Mouse (Mus musculus): ENCODE measurements around the gene Ildr2. TPM values are rescaled to one million over a fixed set of nuclear protein-coding genes. Genes with fewer than 3 reads are reported as not detected.

Ildr2 gene
- polyA plus RNA-seq, 1 experiment, result 1.9 TPM

- TF ChIP-seq TCF12 (IDR thresholded peaks at IDR 0.05; ENCODE audit: insufficient read depth, poor library complexity, severe bottlenecking) (no peak), MAX (IDR thresholded peaks at IDR 0.05; ENCODE audit: low read depth) (no peak), E2F4 (IDR thresholded peaks at IDR 0.05; ENCODE audit: insufficient read depth) (no peak)
- Histone ChIP-seq H3K4me3 (no peak overlapping the region), H3ac (ENCODE audit: control insufficient read depth, insufficient read length) (no peak overlapping the region), H3K27me3 (ENCODE audit: control insufficient read depth, insufficient read depth, insufficient read length) (no peaks in the 10 kb centered on the region), H3K79me2 (ENCODE audit: control insufficient read depth, insufficient read depth) (no peaks in the 10 kb centered on the region), H3K36me3 (ENCODE audit: control insufficient read depth, insufficient read depth) (no peaks in the 10 kb centered on the region), H3K4me2 (ENCODE audit: low read depth) (no peak overlapping the region)
Measured at GRCm38 (mm10) chr1:166296371-166296770, 42.4 kb downstream of the Ildr2 start.

DNA sequence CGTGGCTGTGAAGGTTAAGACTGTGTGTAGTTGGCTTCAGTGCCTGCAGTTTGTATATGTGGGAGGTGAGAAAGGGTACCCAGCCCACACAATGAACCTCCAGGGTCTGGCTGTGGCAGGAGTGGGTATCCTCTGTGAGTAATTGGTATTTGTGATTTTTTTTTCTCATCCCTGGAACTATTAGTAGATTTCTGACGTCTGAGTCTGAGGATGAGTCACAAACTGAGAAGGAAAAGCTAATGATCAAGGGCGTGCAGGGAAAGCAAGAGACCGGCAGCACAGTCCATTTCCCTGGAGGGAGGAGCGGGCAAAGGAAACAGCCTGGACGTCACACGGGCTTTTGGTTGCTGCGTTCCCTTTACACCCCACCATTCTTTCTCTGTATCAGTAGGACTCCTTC is 43.0 kb downstream of the Ildr2 start:
- H3K27me3 ChIP-seq (ENCODE audit: control insufficient read depth, insufficient read depth, insufficient read length), result no peaks in the 10 kb centered on the region
- no peak overlapping the region for H3K4me3 ChIP-seq
- H3K36me3 ChIP-seq (ENCODE audit: control insufficient read depth, insufficient read depth), result no peaks in the 10 kb centered on the region
- H3K4me2 ChIP-seq (ENCODE audit: low read depth), result peak overlapping the region; percentile 52
- no peak overlapping the region for H3ac ChIP-seq (ENCODE audit: control insufficient read depth, insufficient read length)
- no peak for TF ChIP-seq USF1 (IDR thresholded peaks at IDR 0.05; ENCODE audit: low read depth)
- no peak for TF ChIP-seq CEBPB (IDR thresholded peaks at IDR 0.05; ENCODE audit: insufficient read depth, poor library complexity, severe bottlenecking)
- TF ChIP-seq MYOD1 (IDR thresholded peaks at IDR 0.05; ENCODE audit: control insufficient read depth in 1 of 3, insufficient read length in 2 of 3, low read depth in 2 of 3), result no peak
- TF ChIP-seq TCF12 (IDR thresholded peaks at IDR 0.05; ENCODE audit: insufficient read depth, poor library complexity, severe bottlenecking), result no peak
- TF ChIP-seq POLR2A (IDR thresholded peaks at IDR 0.05; ENCODE audit: insufficient read length, low read depth), result no peak
- no peak for TF ChIP-seq MYOG (IDR thresholded peaks at IDR 0.05; ENCODE audit: control insufficient read depth in 1 of 3, insufficient read depth in 1 of 3, insufficient read length in 2 of 3, low read depth in 2 of 3)
- H3K79me2 ChIP-seq (ENCODE audit: control insufficient read depth, insufficient read depth), result no peaks in the 10 kb centered on the region

GRCm38 (mm10) chr1:166297499-166298111 is 43.7 kb downstream of the Ildr2 start:
- Histone ChIP-seq H3K4me3 (no peak overlapping the region), H3K27me3 (ENCODE audit: control insufficient read depth, insufficient read depth, insufficient read length) (no peaks in the 10 kb centered on the region), H3K4me2 (ENCODE audit: low read depth) (peak overlapping the region; percentile 52), H3K79me2 (ENCODE audit: control insufficient read depth, insufficient read depth) (no peaks in the 10 kb centered on the region), H3K36me3 (ENCODE audit: control insufficient read depth, insufficient read depth) (no peaks in the 10 kb centered on the region), H3ac (ENCODE audit: control insufficient read depth, insufficient read length) (no peak overlapping the region)
- TF ChIP-seq USF1 (IDR thresholded peaks at IDR 0.05; ENCODE audit: low read depth), result no peak
- peak in 1 of 3 experiments; percentile 18 for TF ChIP-seq MYOD1 (IDR thresholded peaks at IDR 0.05; ENCODE audit: control insufficient read depth in 1 of 3, insufficient read length in 2 of 3, low read depth in 2 of 3)
- TF ChIP-seq POLR2A (IDR thresholded peaks at IDR 0.05; ENCODE audit: insufficient read length, low read depth), result no peak
- TF ChIP-seq SRF (IDR thresholded peaks at IDR 0.05; ENCODE audit: control insufficient read depth, insufficient read length, low read depth), result no peak
- peak in 1 of 3 experiments; percentile 20 for TF ChIP-seq MYOG (IDR thresholded peaks at IDR 0.05; ENCODE audit: control insufficient read depth in 1 of 3, insufficient read depth in 1 of 3, insufficient read length in 2 of 3, low read depth in 2 of 3)

DNA sequence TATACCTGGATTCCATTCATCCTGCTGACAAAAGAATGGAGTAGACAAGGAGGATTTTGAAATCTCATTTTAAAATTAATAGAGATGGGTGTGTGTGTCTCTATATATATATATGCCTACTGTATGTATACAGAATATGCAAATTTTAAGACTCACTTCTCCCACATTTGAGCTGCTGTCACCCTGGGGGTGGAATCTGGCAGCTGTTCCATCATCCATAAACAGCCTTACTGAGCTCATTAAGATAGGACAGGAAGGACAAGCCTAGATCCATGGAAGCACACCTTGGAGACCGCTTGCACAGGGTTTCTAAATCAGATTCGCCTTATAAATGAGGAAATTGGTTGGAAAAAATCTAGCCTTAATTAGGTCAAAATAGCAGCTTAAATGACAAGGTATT is 44.9 kb downstream of the Ildr2 start:
- H3K36me3 ChIP-seq (ENCODE audit: control insufficient read depth, insufficient read depth), result no peaks in the 10 kb centered on the region
- no peaks in the 10 kb centered on the region for H3K27me3 ChIP-seq (ENCODE audit: control insufficient read depth, insufficient read depth, insufficient read length)
- TF ChIP-seq REST (IDR thresholded peaks at IDR 0.05; ENCODE audit: insufficient read depth, insufficient read length) (no peak), MAX (IDR thresholded peaks at IDR 0.05; ENCODE audit: low read depth) (no peak), USF1 (IDR thresholded peaks at IDR 0.05; ENCODE audit: low read depth) (no peak), MYOD1 (IDR thresholded peaks at IDR 0.05; ENCODE audit: control insufficient read depth in 1 of 3, insufficient read length in 2 of 3, low read depth in 2 of 3) (no peak), TCF12 (IDR thresholded peaks at IDR 0.05; ENCODE audit: insufficient read depth, poor library complexity, severe bottlenecking) (no peak)
- no peak overlapping the region for H3ac ChIP-seq (ENCODE audit: control insufficient read depth, insufficient read length)
- H3K4me2 ChIP-seq (ENCODE audit: low read depth), result no peak overlapping the region
- H3K79me2 ChIP-seq (ENCODE audit: control insufficient read depth, insufficient read depth), result no peaks in the 10 kb centered on the region
- no peak overlapping the region for H3K4me3 ChIP-seq

- Histone ChIP-seq H3K79me2 (ENCODE audit: control insufficient read depth, insufficient read depth) (no peaks in the 10 kb centered on the region), H3K4me2 (ENCODE audit: low read depth) (no peak overlapping the region), H3ac (ENCODE audit: control insufficient read depth, insufficient read length) (no peak overlapping the region), H3K27me3 (ENCODE audit: control insufficient read depth, insufficient read depth, insufficient read length) (no peaks in the 10 kb centered on the region), H3K4me3 (no peak overlapping the region), H3K36me3 (ENCODE audit: control insufficient read depth, insufficient read depth) (no peaks in the 10 kb centered on the region)
- no peak for TF ChIP-seq REST (IDR thresholded peaks at IDR 0.05; ENCODE audit: insufficient read depth, insufficient read length)
- no peak for TF ChIP-seq MYOG (IDR thresholded peaks at IDR 0.05; ENCODE audit: control insufficient read depth in 1 of 3, insufficient read depth in 1 of 3, insufficient read length in 2 of 3, low read depth in 2 of 3)
- no peak for TF ChIP-seq E2F4 (IDR thresholded peaks at IDR 0.05; ENCODE audit: insufficient read depth)
Measured at GRCm38 (mm10) chr1:166299821-166300220, 45.9 kb downstream of the Ildr2 start.

DNA sequence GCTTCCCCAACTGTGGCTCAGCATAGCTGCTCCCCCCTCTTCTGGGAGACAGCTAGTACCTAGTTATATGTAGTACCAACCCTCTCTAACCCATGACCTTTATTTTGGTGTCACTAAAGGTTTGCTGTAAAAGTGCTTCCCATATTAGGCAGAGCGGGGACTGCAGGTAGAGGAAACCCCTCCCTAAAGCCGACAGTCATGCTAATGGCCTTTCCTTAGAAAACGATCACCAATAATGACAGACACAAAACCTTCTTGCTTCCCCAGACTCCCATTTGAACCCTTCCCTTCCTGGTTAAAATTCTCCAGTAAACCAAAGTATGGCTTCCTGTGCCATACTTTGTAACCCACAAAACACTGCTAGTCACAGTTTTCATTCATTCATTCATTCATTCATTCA is 46.6 kb downstream of the Ildr2 start:
- no peaks in the 10 kb centered on the region for H3K27me3 ChIP-seq (ENCODE audit: control insufficient read depth, insufficient read depth, insufficient read length)
- H3ac ChIP-seq (ENCODE audit: control insufficient read depth, insufficient read length), result no peak overlapping the region
- H3K4me3 ChIP-seq, result no peak overlapping the region
- H3K4me2 ChIP-seq (ENCODE audit: low read depth), result no peak overlapping the region
- no peak for TF ChIP-seq POLR2A (IDR thresholded peaks at IDR 0.05; ENCODE audit: insufficient read length, low read depth)
- TF ChIP-seq MYOD1 (IDR thresholded peaks at IDR 0.05; ENCODE audit: control insufficient read depth in 1 of 3, insufficient read length in 2 of 3, low read depth in 2 of 3), result no peak
- no peak for TF ChIP-seq POLR2AphosphoS2 (IDR thresholded peaks at IDR 0.05; ENCODE audit: insufficient read length, low read depth)
- TF ChIP-seq USF1 (IDR thresholded peaks at IDR 0.05; ENCODE audit: low read depth), result no peak
- TF ChIP-seq MYOG (IDR thresholded peaks at IDR 0.05; ENCODE audit: control insufficient read depth in 1 of 3, insufficient read depth in 1 of 3, insufficient read length in 2 of 3, low read depth in 2 of 3), result no peak
- no peak for TF ChIP-seq TCF12 (IDR thresholded peaks at IDR 0.05; ENCODE audit: insufficient read depth, poor library complexity, severe bottlenecking)
- TF ChIP-seq SRF (IDR thresholded peaks at IDR 0.05; ENCODE audit: control insufficient read depth, insufficient read length, low read depth), result no peak
- TF ChIP-seq REST (IDR thresholded peaks at IDR 0.05; ENCODE audit: insufficient read depth, insufficient read length), result no peak
- no peak for TF ChIP-seq MAX (IDR thresholded peaks at IDR 0.05; ENCODE audit: low read depth)
- no peak for TF ChIP-seq E2F4 (IDR thresholded peaks at IDR 0.05; ENCODE audit: insufficient read depth)
- no peak for TF ChIP-seq CEBPB (IDR thresholded peaks at IDR 0.05; ENCODE audit: insufficient read depth, poor library complexity, severe bottlenecking)
- TF ChIP-seq TCF3 (IDR thresholded peaks at IDR 0.05; ENCODE audit: insufficient read length, low read depth), result no peak
- no peaks in the 10 kb centered on the region for H3K79me2 ChIP-seq (ENCODE audit: control insufficient read depth, insufficient read depth)
- H3K36me3 ChIP-seq (ENCODE audit: control insufficient read depth, insufficient read depth), result no peaks in the 10 kb centered on the region

Data from myocyte (in vitro differentiated cells).